Mouse (Mus musculus): ENCODE data around the gene Meaf6.

- TF ChIP-seq CTCF (IDR thresholded peaks at IDR 0.05; ENCODE audit: control insufficient read depth, insufficient read depth, insufficient replicate concordance, low read depth, low read length) (no peak), POLR2A (IDR thresholded peaks at IDR 0.05; ENCODE audit: control insufficient read depth, low read depth, low read length) (no peak)
Measured at GRCm38 (mm10) chr4:125057273-125057672, 27.7 kb upstream of the Meaf6 start.

Measured in testis, adult 2 months (tissue).